Mouse (Mus musculus): ENCODE results near the gene Hist1h4d. TPM values are rescaled to one million over a fixed set of nuclear protein-coding genes. Genes with fewer than 3 reads are reported as not detected.
"Not testable (repeated sequence)": the region's sequence is repeated elsewhere in the genome, so short reads cannot be mapped to it uniquely, and the experiment has no call there.

The Hist1h4d gene
- total RNA-seq, 2 experiments from 2014 or later: 125 to 153 TPM

DNA sequence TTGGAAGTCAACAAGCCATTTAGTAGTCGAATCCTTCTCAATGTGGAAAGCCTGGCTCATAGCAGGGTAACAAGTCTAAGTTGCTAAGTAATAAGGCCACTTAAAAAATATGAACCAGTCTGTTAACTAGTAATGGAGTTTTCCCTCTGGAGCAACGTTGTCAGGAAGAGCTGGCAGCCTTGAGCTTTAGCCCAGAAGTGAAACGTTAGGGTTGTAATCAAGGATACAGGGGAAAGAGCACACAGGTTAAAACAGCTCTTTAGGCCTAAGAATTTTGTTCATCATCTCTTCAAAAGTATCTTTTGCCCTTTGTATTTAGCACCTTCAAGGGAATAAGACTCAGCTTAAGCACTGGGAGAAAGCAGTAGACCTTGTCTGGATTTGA is 30.6 kb upstream of the Hist1h4d start:
- DNase-seq (ENCODE audit: low spot score in 2 of 2): no peak

DNA sequence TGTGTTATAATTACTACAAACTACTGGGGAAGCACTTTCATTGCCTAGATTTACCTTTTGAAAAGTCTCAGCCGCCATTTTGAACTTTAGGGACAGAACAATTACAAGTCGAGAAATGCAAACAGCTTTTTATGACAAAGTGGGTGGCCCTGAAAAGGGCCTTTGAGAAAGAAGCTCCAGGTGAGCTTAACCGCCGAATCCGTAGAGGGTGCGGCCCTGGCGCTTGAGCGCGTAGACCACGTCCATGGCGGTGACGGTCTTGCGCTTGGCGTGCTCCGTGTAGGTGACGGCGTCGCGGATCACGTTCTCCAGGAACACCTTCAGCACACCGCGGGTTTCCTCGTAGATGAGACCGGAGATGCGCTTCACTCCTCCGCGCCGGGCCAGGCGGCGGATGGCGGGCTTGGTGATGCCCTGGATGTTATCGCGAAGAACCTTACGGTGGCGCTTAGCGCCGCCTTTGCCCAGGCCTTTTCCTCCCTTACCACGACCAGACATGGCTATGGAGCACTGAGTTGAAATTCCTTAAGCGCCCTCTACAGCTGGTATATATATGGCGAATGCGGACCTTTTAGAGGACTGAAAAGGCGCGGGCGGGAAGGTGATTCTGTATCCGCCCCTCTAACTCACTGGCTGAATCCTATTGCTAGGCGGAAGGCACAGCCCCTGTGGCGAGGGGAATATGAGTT is 30.1 kb upstream of the Hist1h4d start, which contains the start of gene Hist1h4f:
TSS of gene Hist1h4f (minus strand) at position 503 of the 689 bp plus-strand sequence.
- DNase-seq (ENCODE audit: low spot score in 2 of 2): peak; percentile 58 to 61

DNA sequence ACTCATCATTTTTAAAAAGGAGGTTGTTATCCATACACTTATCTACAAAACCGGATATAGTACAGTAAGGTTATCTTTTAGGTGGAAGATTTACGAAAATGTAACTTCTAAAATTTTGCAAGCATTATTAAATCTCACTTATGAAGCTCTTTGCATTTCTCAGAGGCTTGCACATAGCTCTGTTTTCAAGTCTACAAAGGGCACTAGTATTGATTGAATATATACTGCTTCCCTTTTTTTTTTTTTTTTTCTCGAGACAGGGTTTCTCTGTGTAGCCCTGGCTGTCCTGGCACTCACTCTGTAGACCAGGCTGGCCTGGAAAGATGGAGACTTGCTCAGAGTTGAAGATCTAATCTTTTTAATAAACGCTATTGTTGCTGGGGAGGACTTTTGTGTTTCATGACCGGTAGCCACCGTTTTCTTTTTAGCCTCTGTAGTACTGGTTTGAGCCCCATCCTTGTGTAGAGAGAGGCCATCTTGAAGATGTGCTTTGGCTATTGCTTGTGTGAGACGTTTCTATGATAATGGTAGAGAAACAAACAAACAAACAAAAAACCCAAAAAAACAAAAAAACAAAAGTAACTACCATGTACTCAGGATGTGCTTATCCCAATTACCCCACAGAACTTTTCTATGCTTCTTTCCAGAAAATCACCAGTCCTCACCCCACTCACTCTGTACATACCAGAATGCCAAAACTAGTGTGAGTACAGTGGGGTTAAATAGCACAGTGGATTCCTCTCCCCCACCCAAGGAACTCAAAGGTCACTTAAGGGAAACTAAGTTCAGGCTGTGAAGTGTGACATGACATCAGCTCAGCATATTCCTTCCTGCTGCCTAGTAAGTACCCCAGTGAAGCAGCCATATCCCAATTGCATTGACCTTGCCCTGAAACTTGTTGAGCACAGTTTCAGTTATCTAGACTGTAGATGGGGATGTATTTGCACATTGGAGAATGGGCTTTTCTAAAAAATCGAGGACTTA is 29.2 kb upstream of the Hist1h4d start:
- no peak for DNase-seq (ENCODE audit: low spot score in 2 of 2)

DNA sequence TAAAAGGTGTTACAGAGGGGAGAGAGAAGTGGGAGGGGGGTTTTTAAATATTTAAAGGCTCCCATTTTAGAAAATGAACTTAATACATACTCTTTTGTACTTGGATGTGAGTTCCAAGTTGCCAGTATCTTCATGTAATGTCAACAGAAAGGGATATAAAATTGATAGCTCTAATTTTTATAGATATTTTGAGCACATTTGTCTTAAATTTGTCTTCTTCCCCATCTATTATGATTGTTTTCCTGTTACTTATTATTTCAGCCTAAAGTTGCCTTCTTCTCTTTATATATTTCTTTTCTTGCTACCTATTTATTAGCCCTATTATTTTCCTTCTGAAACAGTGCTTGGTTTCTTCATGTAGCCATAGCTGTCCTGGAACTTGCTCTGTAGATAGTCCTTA is 28.4 kb upstream of the Hist1h4d start, which contains the start of gene Hist1h1d:
TSS of gene Hist1h1d (plus strand) at position 301 of the 400 bp plus-strand sequence.
- DNase-seq (ENCODE audit: low spot score in 2 of 2): no peak

DNA sequence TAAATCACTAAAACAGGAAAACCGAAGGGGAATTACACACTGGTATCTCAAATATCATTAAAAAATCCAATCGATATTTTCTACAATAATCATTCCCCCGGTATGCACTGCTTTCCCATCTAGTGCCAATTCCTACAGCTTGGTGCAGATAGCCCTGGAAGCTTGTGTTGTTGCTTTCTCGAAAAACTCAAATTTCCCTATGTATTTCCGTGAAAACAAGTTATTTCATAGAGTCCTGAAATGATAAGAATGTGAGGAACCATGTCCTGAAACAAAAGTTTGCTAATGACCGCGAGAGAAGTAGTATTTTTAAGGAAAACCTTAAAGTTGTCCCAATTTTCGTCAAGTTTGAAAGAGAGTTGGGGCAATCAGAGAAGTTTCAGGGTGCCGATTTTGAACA is 27.0 kb upstream of the Hist1h4d start:
- no peak for DNase-seq (ENCODE audit: low spot score in 2 of 2)

DNA sequence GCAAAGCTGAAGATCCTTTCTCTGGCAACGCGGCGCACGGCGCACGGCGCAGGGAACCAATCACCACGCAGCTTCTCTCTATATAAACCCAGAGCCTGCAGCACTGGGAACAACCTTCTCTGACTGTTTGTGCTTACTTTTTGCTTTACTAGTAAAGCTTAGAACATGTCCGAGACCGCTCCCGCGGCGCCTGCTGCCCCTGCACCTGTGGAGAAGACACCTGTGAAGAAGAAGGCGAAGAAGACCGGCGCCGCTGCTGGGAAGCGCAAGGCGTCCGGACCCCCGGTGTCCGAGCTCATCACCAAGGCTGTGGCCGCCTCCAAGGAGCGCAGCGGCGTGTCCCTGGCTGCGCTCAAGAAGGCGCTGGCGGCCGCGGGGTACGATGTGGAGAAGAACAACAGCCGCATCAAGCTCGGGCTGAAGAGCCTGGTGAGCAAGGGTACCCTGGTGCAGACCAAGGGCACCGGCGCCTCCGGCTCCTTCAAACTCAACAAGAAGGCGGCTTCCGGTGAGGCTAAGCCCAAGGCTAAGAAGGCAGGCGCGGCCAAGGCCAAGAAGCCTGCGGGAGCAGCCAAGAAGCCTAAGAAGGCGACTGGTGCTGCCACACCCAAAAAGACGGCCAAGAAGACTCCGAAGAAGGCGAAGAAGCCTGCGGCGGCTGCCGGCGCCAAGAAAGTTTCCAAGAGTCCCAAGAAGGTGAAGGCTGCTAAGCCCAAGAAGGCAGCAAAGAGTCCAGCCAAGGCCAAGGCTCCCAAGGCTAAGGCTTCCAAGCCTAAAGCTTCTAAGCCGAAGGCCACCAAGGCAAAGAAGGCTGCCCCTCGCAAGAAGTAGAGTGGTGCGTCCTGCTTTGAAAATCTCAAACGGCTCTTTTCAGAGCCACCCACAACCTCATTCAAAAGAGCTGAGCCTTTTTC is 26.2 kb upstream of the Hist1h4d start:
- peak in 1 of 2 experiments; percentile 42 for DNase-seq (ENCODE audit: low spot score in 2 of 2)

DNA sequence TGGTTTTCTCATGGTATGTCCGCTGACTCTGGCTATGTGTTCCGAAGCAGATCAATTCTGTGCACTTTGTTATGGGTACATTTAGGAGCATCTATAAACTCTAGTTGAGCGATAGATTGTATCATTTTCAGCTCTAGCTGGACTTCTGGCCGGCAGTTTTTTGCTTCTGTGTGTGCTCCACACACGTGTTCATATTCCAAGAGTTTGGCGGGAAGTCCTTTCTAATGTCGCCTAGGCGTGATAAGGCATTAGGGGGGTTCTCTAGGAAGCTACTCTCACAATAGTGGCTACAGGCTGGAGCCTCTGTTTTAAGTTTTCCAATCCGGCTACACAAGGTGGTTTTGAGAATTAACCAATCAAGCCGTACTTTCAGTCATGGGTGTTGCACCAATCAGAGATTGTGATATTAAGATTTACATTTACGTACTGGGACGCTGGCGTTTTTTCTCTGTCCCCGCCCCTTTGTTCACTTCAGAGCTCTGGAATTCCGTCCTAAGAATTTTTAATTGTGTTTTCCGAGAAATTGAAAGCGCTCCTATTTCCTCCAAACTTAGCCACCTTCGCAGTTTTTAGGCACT is 25.5 kb upstream of the Hist1h4d start:
- DNase-seq (ENCODE audit: low spot score in 2 of 2): peak; percentile 33 to 52

DNA sequence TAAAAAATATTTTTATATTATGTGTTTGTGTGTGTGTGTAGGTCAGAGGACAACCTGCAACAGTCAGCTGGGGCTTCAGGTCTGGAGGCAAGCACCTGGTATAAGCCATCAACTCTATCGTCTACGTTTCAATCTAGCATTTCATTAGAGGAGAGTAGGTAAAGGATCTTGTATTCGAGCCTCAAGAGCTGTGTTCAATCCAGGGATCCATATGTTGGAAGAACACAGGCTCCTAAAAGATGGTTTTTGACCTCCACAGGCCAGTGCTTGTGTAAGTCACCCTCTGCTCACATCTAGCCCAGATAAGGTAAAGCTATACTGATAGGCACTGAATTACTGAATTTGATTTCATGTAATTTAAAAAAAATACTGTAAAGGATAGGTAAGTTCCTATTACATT is 24.5 kb upstream of the Hist1h4d start:
- DNase-seq (ENCODE audit: low spot score in 2 of 2): no peak

DNA sequence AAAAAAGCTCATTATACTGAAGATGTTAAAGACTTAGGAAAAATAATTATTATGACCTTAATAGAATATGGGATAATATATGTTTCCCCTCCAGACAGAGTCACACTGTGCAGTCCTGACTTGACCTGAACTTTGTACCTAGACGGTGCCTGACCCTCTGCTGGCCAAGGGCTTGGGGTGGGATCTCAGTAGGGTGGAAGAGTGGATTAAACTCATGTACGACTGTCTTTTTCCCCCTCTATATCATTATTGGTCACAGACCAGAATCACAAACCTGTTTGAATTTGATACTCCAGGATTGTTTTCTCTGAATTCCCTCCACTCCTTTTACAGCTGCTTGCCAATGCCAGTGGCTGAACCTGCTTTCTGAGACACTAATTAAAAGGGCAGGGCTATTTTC is 20.7 kb upstream of the Hist1h4d start:
- not testable (repeated sequence) for DNase-seq (ENCODE audit: low spot score in 2 of 2)

DNA sequence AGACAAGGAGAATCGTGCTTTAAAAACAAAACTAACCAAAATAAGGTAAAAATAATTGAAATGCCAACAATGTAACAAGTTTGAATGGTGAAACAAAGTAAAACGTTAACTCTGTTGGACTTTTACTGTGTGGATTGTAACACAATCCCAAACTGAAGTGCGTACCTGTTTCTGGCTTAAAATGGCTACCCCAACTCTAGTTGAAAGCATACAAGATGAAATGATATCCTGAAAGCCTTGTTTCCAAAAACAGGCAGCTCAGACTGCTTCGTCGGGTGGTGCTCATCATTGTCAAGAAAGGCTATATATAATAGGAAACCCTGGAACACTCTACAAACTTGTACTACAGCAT is 19.9 kb upstream of the Hist1h4d start:
- not testable (repeated sequence) for DNase-seq (ENCODE audit: low spot score in 2 of 2)

DNA sequence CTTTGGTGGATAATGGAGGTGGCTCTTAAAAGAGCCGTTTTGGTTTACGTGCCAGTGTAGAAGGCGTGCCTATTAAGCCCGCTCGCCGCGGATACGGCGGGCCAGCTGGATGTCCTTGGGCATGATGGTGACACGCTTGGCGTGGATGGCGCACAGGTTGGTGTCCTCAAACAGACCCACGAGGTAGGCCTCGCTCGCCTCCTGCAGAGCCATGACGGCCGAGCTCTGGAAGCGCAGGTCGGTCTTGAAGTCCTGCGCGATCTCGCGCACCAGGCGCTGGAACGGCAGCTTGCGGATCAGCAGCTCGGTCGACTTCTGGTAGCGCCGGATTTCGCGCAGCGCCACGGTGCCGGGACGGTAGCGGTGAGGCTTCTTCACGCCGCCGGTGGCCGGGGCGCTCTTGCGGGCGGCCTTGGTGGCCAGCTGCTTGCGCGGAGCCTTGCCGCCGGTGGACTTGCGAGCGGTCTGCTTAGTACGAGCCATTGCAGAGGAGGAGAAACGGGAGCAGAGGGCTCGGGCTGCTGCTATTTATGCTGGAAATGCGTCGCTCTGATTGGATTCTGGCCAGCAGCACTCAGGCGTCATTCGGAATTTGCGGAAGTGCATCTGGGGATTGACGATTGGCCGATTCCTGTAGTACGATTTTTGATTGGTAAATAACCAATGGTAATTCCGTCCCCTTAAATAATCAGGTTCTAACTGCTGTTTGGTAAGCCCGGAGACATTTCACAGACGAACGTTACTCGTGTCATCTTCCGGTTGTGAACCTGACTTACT is 19.3 kb upstream of the Hist1h4d start, which contains the start of gene Hist1h3e:
TSS of gene Hist1h3e (minus strand) at position 487 of the 777 bp plus-strand sequence.
- DNase-seq (ENCODE audit: low spot score in 2 of 2): peak; percentile 81 to 86

DNA sequence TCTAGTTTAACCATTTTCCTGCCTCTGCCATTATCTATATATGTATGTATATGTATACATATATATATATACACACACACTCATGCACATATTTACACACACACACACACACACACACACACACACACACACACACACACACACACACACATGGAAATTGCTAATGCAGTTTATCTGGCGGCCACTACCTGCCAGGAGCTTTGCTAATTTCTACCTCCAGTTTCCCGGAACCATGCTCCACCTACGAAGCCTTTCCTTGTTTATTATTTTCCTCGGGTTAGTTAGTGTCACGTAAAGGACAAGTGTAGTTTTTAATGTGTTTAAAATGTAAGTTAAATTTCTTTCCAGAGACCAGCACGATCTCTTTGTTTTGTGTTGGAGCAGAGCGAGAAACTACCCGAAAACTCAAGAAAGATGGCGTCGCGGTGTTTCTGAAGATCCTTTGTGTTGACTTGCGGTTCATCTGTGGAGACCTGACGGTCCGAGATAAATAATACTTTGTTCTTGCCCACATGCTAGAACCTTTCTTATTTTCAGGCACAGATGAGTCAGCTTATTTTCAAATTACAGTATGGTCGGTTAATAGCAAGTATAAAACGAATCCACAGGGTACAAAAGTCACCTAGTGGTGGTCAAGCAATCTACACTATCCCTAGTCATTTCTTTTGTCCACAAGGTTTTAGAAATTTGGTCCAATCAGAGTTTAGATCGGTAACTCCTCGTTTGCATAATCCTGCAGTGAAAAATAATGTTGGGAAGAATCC is 18.5 kb upstream of the Hist1h4d start:
- no peak for DNase-seq (ENCODE audit: low spot score in 2 of 2)

DNA sequence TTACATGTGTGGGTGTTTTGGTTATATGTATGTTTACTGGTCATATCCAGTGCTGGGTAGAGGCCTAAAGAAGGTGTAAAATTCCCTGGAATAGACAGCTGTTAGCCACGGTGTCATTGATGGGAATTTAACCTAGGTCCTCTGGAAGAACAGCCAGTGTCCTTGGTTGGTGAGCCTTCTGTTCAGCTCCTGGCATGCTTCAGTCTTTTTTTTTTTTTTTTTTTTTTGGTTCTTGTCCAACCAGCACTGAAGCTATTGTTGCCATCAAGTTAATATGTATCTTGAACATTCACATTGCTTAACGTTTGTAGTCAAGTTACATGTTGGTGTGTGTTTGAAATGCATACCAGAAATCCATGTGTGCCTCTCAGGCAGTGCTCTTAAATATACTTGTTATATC is 16.9 kb upstream of the Hist1h4d start:
- DNase-seq (ENCODE audit: low spot score in 2 of 2): no peak

DNA sequence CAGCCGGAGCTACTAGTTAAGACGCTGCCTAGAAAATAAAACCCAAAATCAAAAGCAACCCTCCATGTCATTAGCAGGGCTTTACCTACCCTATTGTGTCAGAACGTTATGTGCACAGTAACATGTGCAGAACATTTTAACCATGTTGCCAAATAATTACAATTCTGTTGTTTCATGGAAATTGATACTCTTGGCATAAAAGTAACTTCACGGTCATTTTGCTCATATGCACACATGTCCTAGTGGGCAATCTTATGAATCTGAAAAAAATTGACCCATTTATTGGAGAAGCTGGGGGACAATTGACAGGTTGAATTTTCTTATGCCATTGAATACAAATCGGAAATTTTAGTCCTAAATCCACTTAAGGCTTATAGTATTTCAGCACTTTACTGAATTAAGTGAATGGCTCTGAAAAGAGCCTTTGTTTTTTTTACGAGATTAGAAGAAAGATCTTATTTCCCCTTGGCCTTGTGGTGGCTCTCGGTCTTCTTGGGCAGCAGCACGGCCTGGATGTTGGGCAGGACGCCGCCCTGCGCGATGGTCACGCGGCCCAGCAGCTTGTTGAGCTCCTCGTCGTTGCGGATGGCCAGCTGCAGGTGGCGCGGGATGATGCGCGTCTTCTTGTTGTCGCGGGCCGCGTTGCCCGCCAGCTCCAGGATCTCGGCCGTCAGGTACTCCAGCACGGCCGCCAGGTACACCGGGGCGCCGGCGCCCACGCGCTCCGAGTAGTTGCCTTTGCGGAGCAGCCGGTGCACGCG is 11.0 kb upstream of the Hist1h4d start:
- not testable (repeated sequence) for DNase-seq (ENCODE audit: low spot score in 2 of 2)

DNA sequence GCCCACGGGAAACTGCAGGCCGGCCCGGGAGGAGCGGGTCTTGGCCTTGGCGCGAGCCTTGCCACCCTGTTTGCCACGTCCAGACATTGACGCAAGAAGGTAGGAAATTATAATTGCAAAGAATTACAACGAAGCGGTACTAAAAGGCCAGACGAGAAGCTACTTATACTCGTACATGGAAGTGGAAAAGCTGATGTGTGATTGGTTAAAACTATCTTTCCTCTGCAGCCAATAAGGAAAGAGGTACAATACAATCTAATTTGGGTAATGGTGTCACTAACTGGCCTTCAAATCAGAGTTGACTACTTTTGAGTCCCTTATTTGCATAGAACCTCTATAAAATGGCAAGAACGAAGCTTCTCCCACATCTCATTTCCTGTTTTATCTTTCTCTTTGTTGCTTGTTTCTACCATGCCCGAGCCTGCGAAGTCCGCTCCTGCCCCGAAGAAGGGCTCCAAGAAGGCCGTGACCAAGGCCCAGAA is 10.3 kb upstream of the Hist1h4d start, which contains the start of the genes Hist1h2ae and Hist1h2bg:
TSS of gene Hist1h2ae (minus strand) at position 199 of the 482 bp plus-strand sequence.
TSS of gene Hist1h2bg (plus strand) at position 375 of the 482 bp plus-strand sequence.
- DNase-seq (ENCODE audit: low spot score in 2 of 2): peak; percentile 56 to 65

DNA sequence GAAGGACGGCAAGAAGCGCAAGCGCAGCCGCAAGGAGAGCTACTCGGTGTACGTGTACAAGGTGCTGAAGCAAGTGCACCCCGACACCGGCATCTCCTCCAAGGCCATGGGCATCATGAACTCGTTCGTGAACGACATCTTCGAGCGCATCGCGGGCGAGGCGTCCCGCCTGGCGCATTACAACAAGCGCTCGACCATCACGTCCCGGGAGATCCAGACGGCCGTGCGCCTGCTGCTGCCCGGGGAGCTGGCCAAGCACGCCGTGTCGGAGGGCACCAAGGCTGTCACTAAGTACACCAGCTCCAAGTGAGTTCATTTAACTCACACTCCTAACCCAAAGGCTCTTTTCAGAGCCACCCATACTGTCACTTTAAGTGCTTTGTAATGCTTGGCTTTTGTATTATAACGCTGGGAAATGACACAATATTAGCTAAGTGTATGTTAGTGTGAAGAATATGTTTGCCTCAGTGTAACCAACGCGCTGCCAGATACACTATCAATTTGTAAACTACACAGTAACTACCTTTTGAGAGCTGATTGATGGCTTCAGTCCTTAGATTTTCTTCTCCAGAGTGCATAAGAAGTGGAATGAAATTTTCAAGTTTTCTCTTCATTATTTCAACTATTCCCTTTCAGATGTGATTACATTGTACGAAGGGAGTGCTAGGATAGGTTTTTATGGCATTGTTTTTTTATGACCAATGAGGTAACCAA is 9.7 kb upstream of the Hist1h4d start:
- not testable (repeated sequence) for DNase-seq (ENCODE audit: low spot score in 2 of 2)
